Mouse (Mus musculus) kidney, adult 2 months (tissue): ENCODE measurements around the gene Unc13c.

Source experiments
- CTCF ChIP-seq: fragments of 200-500 bp; conservative IDR thresholded peaks from 2 replicates; pipeline ENCODE4 v1.5.1; 2011; ENCODE audit warnings: low read depth, mild to moderate bottlenecking, control low read depth, low read length, moderate library complexity, mixed read lengths; ENCODE audit not compliant: insufficient read depth, insufficient read length
- POLR2A ChIP-seq: fragments of 200-500 bp; IDR thresholded peaks from one replicate; pipeline ENCODE4 v1.6.1; 2011; ENCODE audit warnings: low read depth, low read length, control low read depth

GRCm38 (mm10) chr9:73988096-73988495, 19.3 kb upstream of the Unc13c start:
- TF ChIP-seq CTCF = no peak
- TF ChIP-seq POLR2A = no peak
